Mouse (Mus musculus) spleen, postnatal 10 days (tissue): ENCODE data around the gene Zfp990.
"Not testable (repeated sequence)": the region's sequence is repeated elsewhere in the genome, so short reads cannot be mapped to it uniquely, and the experiment has no call there.

Experiments used
- DNase-seq, 2 experiments: peaks; one replicate each; pipeline ENCODE4 v3.0.0; 2021 to 2022; ENCODE audit warnings: low spot score in 2 of 2

Gene Zfp990

GRCm38 (mm10) chr4:145510459-145510858 lies at the start of gene Zfp990:
TSS of gene Zfp990 (plus strand) at chr4:145510759.
- not testable (repeated sequence) for DNase-seq

DNA sequence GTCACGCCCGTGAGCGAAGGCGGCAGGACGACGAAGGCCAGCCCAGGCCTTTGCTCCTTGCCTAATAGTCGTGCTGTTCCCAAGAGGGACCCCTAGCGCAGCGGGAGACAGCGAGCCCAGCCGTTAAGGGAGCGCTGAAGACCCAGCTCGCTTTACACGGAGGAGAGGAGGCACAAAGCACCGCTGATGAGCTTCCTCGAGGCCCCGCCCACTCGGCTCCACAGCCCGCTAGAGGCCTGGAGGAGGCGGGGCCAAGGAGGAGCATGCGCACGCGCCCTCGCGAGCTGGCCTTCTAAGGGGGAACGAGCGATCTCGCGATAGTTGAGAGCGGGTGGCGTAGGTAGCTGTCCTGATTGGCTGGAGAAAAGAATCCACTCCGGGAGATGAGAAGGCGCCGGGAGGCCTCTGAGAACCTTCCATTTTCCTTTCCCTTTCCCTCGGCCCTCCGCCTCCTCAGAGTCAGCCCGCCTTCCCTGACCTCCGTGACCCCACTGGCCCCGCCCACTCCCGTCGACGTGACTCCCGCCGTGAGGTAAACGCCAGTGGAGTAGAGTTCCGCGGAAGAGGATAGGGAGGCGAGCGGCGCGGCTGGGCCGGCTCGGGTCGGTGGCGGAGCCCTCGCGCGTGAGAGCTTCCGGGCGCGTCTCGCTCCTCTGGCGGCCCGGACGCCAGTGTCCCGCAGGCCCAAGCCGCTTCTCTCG lies 46.9 kb upstream of the Zfp990 start:
- DNase-seq = not testable (repeated sequence)

DNA sequence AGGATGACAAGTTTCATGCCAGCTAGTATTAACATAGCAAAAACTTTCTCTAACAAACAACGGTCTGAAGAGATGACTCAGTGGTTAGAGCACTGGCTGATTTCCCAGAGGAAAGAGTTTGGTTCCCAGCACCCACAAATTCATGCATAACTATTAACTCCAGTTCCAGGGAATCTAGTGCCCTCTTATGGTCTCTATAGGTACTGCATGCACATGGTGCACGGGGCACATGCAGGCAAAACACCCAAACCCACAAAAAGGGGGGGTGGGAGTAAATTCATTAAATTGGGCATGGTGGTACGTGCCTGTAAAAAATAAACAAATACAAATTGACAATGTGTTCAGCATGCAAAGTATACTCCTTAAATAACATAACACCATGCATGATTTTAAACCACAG lies 32.4 kb upstream of the Zfp990 start:
- DNase-seq = no peak

DNA sequence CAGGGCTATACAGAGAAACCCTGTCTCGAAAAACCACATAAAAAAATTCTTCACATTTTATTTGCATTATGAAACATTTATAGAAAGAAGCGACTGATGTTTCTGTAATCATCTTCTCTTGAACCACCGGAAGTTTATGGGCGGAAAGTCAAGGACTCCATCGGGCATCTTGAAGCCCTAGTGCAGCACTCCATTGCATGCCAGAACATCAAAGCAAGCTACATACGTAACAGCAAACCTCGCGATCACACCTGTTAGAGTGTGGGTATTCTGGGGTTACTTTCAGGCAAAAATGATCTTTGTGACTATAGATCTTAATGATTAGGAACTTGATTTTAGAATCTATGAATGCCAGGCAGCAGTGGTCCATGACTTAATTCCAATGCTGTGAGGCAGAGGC lies 29.9 kb upstream of the Zfp990 start:
- not testable (repeated sequence) for DNase-seq

DNA sequence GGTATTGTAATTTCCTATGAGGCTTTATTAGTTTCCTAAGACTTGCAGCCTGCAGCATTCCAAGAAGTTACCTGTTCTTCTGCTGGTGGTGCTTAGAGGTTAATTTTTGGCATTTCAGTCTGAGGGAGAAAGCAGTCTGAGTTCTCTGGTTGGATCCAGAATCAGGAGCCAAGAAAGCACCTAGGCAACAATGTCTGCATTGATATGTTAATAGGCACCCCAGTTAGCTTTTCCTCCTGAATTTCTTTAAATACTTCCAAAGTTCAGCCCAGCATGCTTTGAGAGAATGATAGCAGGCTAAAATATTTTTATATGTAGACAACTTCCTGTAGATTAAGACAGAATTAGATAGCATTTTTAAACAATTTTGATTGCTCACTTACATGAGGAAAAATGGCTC lies 21.2 kb upstream of the Zfp990 start:
- no peak for DNase-seq

GRCm38 (mm10) chr4:145492132-145492531 lies 18.4 kb upstream of the Zfp990 start:
- no peak for DNase-seq

- not testable (repeated sequence) for DNase-seq
Observed at GRCm38 (mm10) chr4:145493316-145493715, 17.2 kb upstream of the Zfp990 start.

- not testable (repeated sequence) for DNase-seq
Observed at GRCm38 (mm10) chr4:145514637-145515036, 4.1 kb downstream of the Zfp990 start.

GRCm38 (mm10) chr4:145515776-145516565 lies 5.4 kb downstream of the Zfp990 start:
- DNase-seq = not testable (repeated sequence)

DNA sequence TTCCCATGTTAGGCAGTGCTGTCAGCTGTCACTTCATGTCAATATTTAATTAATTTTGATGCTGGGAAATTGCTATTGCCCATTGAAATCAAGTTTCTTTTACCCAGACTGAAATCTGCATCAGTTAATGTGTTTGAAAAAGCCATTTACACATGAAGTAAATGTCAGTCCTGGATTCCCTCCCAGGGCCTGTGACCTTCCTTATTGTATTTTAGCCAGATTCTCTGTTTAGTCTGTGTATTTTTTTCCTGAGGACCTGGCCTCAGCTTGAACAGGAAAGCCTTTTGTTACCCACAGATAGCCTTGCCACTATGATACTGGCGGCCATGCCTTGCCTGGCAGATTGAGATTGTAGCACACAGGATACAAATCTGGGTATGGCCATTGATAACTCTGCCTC lies 6.8 kb downstream of the Zfp990 start:
- DNase-seq = not testable (repeated sequence)

DNA sequence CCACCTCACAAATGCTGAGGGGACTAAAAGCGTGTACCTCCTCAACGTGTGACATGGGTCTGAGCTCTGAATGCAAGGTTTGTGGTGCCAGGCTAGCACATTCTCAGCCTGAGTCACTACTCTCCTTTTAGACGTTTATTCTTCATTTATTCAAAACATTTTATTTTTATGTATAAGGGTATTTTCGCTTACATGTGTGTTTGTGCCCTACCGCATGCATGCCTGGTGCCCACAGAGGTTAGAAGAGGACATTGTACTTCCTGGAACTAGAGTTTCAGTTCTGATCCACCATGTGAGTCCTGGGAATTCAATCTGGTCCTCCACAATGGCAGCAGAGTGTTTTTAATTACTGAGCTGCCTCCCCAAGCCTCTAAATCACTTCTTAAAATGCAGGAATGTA lies 33.3 kb downstream of the Zfp990 start:
- DNase-seq = not testable (repeated sequence)

DNA sequence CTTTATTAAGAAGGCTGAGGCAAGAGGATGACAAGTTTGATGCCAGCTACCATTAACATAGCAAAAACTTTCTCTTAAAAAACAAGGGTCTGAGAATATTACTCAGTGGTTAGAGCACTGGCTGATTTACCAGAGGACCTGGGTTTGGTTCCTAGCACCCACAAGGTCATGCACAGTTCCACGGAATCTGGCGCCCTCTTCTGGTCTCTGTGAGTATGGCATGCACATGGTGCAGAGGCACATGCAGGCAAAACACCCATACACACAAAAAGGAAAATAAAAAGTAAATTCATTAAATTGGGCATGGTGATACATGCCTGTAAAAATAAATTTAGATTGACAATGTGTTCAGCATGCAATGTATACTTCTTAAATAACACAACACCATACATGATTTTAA lies 34.5 kb downstream of the Zfp990 start:
- not testable (repeated sequence) for DNase-seq

DNA sequence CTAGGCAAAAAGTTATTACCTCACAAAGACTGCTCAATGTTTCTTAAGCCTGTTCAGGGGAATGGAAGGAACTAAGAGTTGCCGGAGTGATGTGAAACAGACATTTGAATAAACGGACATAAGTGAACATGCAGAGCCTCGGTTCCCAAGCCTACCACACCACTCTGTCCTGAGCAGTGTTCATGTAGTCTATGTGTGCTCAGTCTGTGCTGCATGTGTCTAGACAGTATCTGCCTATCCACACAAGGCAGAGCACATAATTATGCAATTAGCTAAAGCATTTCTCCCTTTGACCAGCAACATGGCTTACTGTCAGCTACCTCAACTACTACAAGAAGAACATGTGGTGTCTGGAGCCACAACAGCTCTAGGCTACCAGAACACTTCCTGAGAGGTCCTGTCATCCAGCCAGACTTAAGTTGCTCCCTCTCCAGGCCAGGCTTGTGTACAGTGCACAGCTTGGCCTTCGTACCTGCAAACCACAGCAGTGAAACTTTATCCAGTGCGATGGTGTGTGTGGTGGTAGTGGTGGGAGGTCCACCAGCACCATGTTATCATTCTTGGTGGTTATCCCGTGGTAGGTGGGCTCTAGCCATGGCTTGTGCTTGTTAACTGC lies 35.3 kb downstream of the Zfp990 start:
- DNase-seq = not testable (repeated sequence)

DNA sequence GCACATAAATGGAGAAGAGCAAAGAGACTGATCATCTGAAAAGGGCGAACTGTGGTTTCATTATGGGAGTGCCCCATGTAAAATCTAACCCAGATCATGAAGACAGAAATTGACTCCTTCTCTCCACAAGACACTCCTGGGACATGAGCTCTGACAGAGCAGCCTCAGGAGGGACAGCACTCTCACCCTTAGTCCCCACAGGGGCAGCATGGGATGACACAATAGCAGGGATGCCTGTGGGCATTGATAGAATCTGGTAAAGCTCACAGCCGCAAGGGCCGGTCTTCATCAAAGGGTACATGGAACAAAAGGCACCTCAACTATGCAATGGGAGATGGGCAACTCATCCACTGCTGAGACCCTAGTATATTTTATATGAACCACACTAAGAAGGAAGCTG lies 35.9 kb downstream of the Zfp990 start:
- DNase-seq = not testable (repeated sequence)

DNA sequence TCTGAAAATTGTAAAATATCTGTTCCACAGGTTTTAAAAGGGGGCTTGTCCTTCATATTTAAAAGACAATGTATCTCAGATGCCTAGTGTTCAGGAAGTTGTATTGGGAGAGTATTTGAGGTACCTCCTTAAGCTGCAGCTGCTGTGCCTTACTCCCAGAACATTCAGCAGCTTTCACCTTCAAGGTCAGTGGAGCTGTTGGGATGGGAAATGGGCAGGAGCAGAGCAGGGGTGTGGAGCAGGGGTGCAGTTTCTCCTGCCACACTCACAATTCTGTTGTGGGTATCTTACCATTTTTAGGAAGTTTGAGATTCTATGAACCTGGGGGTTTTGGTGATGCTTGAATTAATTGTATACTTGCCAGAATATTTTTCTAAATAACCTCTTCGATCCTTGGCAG lies 46.1 kb downstream of the Zfp990 start:
- DNase-seq = no peak

DNA sequence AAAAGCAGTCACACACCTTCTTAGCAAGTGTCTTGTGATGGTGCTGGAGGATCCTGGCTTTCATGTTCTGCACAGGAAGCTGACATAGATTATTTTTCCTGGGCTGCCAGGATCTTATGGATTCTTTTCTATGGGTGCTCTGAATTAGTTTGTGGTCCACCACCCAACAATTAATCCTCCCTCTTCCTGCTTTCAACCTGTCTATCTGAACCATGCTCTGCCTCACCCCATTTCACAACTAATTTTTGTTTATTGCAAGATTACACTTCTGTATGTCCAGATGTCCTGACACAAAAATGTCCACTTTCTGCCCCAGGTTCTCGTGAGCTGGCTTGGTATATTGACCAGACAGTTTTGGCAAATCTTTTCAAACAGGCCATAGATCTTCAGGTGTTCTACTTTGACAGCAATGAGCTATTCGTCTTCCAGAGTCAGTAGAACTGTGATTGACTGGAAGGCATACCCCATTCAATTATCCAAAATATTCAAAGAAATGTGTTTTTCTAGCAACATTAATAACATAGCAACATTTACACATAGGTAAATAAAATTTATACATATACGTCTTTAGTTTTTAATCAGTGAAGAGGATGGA lies 49.0 kb downstream of the Zfp990 start:
- DNase-seq = no peak

- no peak for DNase-seq
Observed at GRCm38 (mm10) chr4:145564111-145564821, 53.7 kb downstream of the Zfp990 start.

DNA sequence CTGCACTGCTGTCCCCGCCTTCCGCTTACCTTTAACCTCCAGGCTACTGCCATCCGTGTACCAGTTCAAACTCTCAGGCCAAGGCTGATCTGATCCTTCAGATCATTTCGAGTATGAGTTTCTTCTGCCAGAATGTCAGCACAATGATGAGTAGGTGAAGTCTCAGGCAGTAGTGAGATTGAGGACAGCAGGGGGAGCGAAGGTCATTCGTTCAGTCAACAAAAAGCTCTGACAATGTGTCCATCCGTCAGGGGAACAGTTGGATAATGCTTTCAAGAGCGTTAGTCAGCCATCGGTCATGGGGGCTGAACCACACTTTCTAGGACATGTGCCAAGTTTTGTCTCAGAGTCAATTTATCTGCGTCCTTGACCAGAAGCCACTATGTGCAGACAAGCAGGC lies 59.9 kb downstream of the Zfp990 start:
- not testable (repeated sequence) for DNase-seq

DNA sequence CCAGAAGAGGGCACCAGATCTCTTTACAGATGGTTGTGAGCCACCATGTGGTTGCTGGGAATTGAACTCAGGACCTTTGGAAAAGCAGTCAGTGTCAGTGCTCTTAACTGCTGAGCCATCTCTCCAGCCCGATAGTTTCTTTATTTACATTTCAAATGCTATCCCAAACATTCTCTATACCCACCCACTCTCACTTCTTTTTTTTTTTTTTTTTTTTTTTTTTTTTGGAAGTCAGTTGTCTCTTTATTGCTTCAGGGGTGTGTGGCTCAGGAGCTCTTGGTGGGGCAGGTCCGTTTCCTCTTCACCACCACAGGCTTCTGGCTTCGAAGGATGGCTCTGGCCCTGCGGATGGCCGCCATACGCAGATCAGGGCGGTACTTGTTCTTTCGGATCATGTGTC lies 66.1 kb downstream of the Zfp990 start:
- DNase-seq = not testable (repeated sequence)

DNA sequence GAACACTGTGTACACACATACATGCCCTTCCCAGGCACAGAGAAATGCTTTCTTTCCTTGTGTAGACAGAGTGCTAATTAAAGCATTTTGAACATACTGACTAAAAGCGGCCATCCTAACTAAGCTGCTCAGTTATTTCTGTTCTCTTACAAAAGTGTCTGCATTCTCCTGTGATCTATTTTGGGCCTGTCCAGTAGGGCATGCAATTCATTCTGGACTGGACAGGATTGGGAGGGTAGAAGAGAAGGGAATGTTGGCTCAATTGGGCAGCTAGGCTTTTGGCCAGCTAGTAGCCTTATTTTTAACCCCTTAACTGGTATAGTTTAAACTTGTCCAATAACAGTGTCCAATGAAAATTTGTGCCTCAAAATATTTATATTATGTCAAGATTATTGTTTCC lies 69.8 kb downstream of the Zfp990 start:
- not testable (repeated sequence) for DNase-seq

- DNase-seq = peak; percentile 16 to 28
Observed at GRCm38 (mm10) chr4:145585078-145585477, 74.5 kb downstream of the Zfp990 start, which contains the start of gene Gm13212. TSS of gene Gm13212 (plus strand) at chr4:145585166.
